Mouse (Mus musculus): ENCODE results near the gene Cntn2. TPM values are rescaled to one million over a fixed set of nuclear protein-coding genes. Genes with fewer than 3 reads are reported as not detected.

Gene Cntn2
- 0.06 and 0.18 TPM in 2 replicates for polyA plus RNA-seq (2015; fragmentation: Nextera tagmentation; extraction: Ambion mirVana)

DNA sequence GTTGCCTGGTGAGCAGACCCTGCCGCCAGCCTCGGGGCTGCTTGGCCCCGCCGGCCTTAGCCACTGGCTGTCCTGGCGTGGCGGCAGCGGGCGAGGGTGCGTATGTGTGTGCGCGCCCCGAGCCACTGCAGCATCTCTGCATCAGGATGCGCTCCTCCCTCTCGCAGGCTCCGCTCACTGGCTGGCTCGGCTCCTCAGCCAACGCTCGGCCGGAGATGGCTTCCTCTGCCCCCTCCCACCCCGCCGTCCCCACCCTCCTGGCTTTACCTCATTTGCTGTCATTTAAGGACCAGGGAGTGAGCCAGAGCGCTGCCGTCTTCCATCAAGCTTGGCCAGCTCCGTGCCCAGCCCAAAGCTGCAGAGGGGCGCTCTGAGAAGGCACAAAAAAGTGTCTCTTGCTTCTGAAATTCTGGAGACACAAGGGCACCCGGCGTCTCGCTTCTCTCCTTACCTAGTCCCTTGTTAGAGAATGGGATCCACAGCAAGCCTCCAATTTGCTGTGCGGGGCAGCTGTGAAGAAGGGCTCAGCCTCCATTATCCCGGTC lies at the start of gene Cntn2:
Cntn2 (minus strand) TSS at position 495 of the 545 bp plus-strand sequence.
- Histone ChIP-seq H3K9ac (ENCODE audit: low read length) (peak within 1 kb of the TSS; percentile 31), H3K4me1 (ENCODE audit: control insufficient read depth, insufficient read depth, low read length) (peaks cover 16% of the 10 kb centered on the region), H3K4me3 (replicated peaks; ENCODE audit: low read length) (peak within 1 kb of the TSS; percentile 14; the same call in 1 of the 2 replicates), H3K4me2 (ENCODE audit: low read depth, low read length) (peak within 1 kb of the TSS; percentile 43; the same call in 1 of the 2 replicates), H3K36me3 (ENCODE audit: control insufficient read depth, insufficient read depth, low read length) (no peaks in the 10 kb centered on the region), H3K27ac (ENCODE audit: low read length) (no peak within 1 kb of the TSS), H3K27me3 (ENCODE audit: control insufficient read depth, insufficient read depth, low read length) (peaks cover 24% of the 10 kb centered on the region), H3K9me3 (replicated peaks; ENCODE audit: control insufficient read depth, low read length) (no peaks in the 10 kb centered on the region)
- no peak; the same call in 1 of the 2 replicates for ATAC-seq (ENCODE audit: insufficient read depth, low FRiP score)
- 2% methylated on average over 28 of the region's 30 CpGs for whole genome bisulfite sequencing

GRCm38 (mm10) chr1:132592145-132592544 lies 49.1 kb upstream of the Cntn2 start:
- Histone ChIP-seq H3K4me3 (replicated peaks; ENCODE audit: low read length) (no peak overlapping the region), H3K4me1 (ENCODE audit: control insufficient read depth, insufficient read depth, low read length) (no peaks in the 10 kb centered on the region), H3K27ac (ENCODE audit: low read length) (no peak overlapping the region), H3K27me3 (ENCODE audit: control insufficient read depth, insufficient read depth, low read length) (no peaks in the 10 kb centered on the region), H3K36me3 (ENCODE audit: control insufficient read depth, insufficient read depth, low read length) (no peaks in the 10 kb centered on the region), H3K9me3 (replicated peaks; ENCODE audit: control insufficient read depth, low read length) (no peaks in the 10 kb centered on the region), H3K9ac (ENCODE audit: low read length) (no peak overlapping the region), H3K4me2 (ENCODE audit: low read depth, low read length) (no peak overlapping the region)
- WGBS, result 82% methylated on average over 5 of the region's 5 CpGs
- ATAC-seq (ENCODE audit: insufficient read depth, low FRiP score), result no peak

GRCm38 (mm10) chr1:132591399-132591930 lies 48.4 kb upstream of the Cntn2 start:
- H3K9me3 ChIP-seq (replicated peaks; ENCODE audit: control insufficient read depth, low read length), result no peaks in the 10 kb centered on the region
- H3K4me2 ChIP-seq (ENCODE audit: low read depth, low read length), result no peak overlapping the region
- no peaks in the 10 kb centered on the region for H3K27me3 ChIP-seq (ENCODE audit: control insufficient read depth, insufficient read depth, low read length)
- H3K27ac ChIP-seq (ENCODE audit: low read length), result no peak overlapping the region
- 0 out of 2 replicates have a peak, but pooled peaks cover 2% of the 10 kb centered on the region for H3K4me1 ChIP-seq (ENCODE audit: control insufficient read depth, insufficient read depth, low read length)
- 77% methylated on average over 11 of the region's 11 CpGs for WGBS
- H3K36me3 ChIP-seq (ENCODE audit: control insufficient read depth, insufficient read depth, low read length), result no peaks in the 10 kb centered on the region
- H3K4me3 ChIP-seq (replicated peaks; ENCODE audit: low read length), result no peak overlapping the region
- H3K9ac ChIP-seq (ENCODE audit: low read length), result no peak overlapping the region
- ATAC-seq (ENCODE audit: insufficient read depth, low FRiP score), result no peak

- peak overlapping the region; percentile 39 for H3K4me2 ChIP-seq (ENCODE audit: low read depth, low read length)
Measured at GRCm38 (mm10) chr1:132586679-132587201, 43.7 kb upstream of the Cntn2 start.

GRCm38 (mm10) chr1:132585376-132585775 lies 42.3 kb upstream of the Cntn2 start:
- H3K27ac ChIP-seq (ENCODE audit: low read length), result no peak overlapping the region
- 0 out of 2 replicates have a peak, but pooled peaks cover 6% of the 10 kb centered on the region for H3K4me1 ChIP-seq (ENCODE audit: control insufficient read depth, insufficient read depth, low read length)
- no peak overlapping the region for H3K4me3 ChIP-seq (replicated peaks; ENCODE audit: low read length)
- H3K4me2 ChIP-seq (ENCODE audit: low read depth, low read length), result no peak overlapping the region
- whole genome bisulfite sequencing, result 72% methylated on average over 4 of the region's 4 CpGs
- no peak overlapping the region for H3K9ac ChIP-seq (ENCODE audit: low read length)
- no peaks in the 10 kb centered on the region for H3K36me3 ChIP-seq (ENCODE audit: control insufficient read depth, insufficient read depth, low read length)
- H3K9me3 ChIP-seq (replicated peaks; ENCODE audit: control insufficient read depth, low read length), result no peaks in the 10 kb centered on the region
- ATAC-seq (ENCODE audit: insufficient read depth, low FRiP score), result no peak
- no peaks in the 10 kb centered on the region for H3K27me3 ChIP-seq (ENCODE audit: control insufficient read depth, insufficient read depth, low read length)

More at GRCm38 (mm10) chr1:132586679-132587201, 43.7 kb upstream of the Cntn2 start:
- no peak overlapping the region for H3K9ac ChIP-seq (ENCODE audit: low read length)
- H3K27me3 ChIP-seq (ENCODE audit: control insufficient read depth, insufficient read depth, low read length), result no peaks in the 10 kb centered on the region
- H3K36me3 ChIP-seq (ENCODE audit: control insufficient read depth, insufficient read depth, low read length), result no peaks in the 10 kb centered on the region
- 0 out of 2 replicates have a peak, but pooled peaks cover 6% of the 10 kb centered on the region for H3K4me1 ChIP-seq (ENCODE audit: control insufficient read depth, insufficient read depth, low read length)
- 27% methylated on average over 15 of the region's 15 CpGs for WGBS
- no peaks in the 10 kb centered on the region for H3K9me3 ChIP-seq (replicated peaks; ENCODE audit: control insufficient read depth, low read length)
- no peak overlapping the region for H3K4me3 ChIP-seq (replicated peaks; ENCODE audit: low read length)
- ATAC-seq (ENCODE audit: insufficient read depth, low FRiP score), result peak; percentile 84; the same call in 1 of the 2 replicates
- no peak overlapping the region for H3K27ac ChIP-seq (ENCODE audit: low read length)

GRCm38 (mm10) chr1:132582998-132583604 lies 40.0 kb upstream of the Cntn2 start:
- no peak overlapping the region for H3K4me2 ChIP-seq (ENCODE audit: low read depth, low read length)
- H3K9ac ChIP-seq (ENCODE audit: low read length), result no peak overlapping the region
- 0 out of 2 replicates have a peak, but pooled peaks cover 6% of the 10 kb centered on the region for H3K4me1 ChIP-seq (ENCODE audit: control insufficient read depth, insufficient read depth, low read length)
- no peak overlapping the region for H3K4me3 ChIP-seq (replicated peaks; ENCODE audit: low read length)
- no peaks in the 10 kb centered on the region for H3K27me3 ChIP-seq (ENCODE audit: control insufficient read depth, insufficient read depth, low read length)
- WGBS, result 72% methylated on average over 18 of the region's 18 CpGs
- H3K9me3 ChIP-seq (replicated peaks; ENCODE audit: control insufficient read depth, low read length), result no peaks in the 10 kb centered on the region
- no peak for ATAC-seq (ENCODE audit: insufficient read depth, low FRiP score)
- no peaks in the 10 kb centered on the region for H3K36me3 ChIP-seq (ENCODE audit: control insufficient read depth, insufficient read depth, low read length)
- H3K27ac ChIP-seq (ENCODE audit: low read length), result no peak overlapping the region

DNA sequence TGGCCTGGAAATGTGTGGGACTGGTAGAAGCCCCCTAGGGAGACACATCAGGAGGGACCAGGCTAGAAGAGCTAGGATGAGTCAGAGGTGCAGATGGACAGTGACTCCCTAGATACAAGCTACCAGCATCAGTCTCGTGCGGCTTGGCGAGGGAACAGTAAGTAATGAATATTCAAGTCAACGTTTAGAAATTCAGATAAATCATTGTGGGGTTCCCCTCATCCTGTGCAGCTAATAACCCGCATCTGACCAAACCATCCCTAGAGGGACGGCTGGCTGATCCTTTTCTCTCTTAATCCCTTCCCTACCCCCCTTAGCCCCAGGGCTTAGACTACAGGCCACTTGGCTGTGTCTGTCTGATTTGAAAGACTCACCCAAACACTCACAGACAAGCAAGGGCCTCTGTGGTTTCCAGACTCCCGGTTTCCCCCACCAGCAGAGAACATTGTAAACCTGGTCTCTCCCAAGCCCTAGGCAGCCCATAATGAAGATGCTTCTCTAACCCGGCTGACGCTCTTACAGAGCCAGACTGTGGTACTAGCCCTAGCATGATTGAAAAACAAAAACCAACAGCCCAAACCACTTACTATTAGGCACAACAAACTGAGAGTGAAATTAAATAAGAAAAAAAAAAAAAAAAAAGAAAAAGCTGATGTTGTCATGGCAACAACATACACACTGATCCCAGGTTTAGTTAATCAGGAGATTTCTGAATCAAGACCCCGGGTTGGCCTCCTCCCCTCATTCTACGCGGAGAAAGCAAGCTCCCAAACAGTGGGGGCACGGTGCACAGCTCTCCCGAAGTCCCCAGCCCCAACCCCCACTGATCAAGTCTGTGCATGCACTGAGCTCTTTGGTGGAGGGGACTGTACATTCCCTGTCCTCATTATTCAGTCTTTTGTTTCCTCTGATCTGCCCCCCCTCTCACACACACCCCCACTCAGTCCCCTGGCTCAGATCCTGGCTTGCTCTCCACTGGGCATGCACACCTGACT lies 39.1 kb upstream of the Cntn2 start:
- WGBS, result 48% methylated on average over 14 of the region's 14 CpGs
- Histone ChIP-seq H3K4me3 (replicated peaks; ENCODE audit: low read length) (no peak overlapping the region), H3K27me3 (ENCODE audit: control insufficient read depth, insufficient read depth, low read length) (no peaks in the 10 kb centered on the region), H3K4me2 (ENCODE audit: low read depth, low read length) (no peak overlapping the region), H3K9me3 (replicated peaks; ENCODE audit: control insufficient read depth, low read length) (no peaks in the 10 kb centered on the region), H3K4me1 (ENCODE audit: control insufficient read depth, insufficient read depth, low read length) (0 out of 2 replicates have a peak, but pooled peaks cover 6% of the 10 kb centered on the region), H3K27ac (ENCODE audit: low read length) (no peak overlapping the region), H3K36me3 (ENCODE audit: control insufficient read depth, insufficient read depth, low read length) (no peaks in the 10 kb centered on the region), H3K9ac (ENCODE audit: low read length) (no peak overlapping the region)
- no peak for ATAC-seq (ENCODE audit: insufficient read depth, low FRiP score)

DNA sequence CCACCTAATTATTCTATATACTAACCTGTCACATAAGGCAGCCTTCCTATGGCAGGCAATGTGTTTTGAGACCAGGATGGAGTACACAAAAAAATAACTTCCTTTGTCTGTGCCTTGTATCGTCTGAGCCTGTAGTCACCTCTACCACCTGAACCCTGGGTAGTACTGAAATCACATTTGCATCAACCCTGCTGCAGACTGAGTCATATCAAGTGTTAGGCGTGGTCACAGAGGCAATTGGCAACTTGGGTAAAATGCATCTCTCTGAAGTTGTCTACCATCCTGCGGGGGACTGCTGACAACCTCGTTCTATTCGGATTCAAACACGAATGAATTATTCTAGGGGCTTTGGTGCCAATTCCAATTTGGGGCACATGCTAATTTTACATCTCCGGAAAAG lies 37.0 kb upstream of the Cntn2 start:
- Histone ChIP-seq H3K4me1 (ENCODE audit: control insufficient read depth, insufficient read depth, low read length) (0 out of 2 replicates have a peak, but pooled peaks cover 3% of the 10 kb centered on the region), H3K36me3 (ENCODE audit: control insufficient read depth, insufficient read depth, low read length) (no peaks in the 10 kb centered on the region), H3K9ac (ENCODE audit: low read length) (no peak overlapping the region), H3K9me3 (replicated peaks; ENCODE audit: control insufficient read depth, low read length) (no peaks in the 10 kb centered on the region), H3K4me2 (ENCODE audit: low read depth, low read length) (no peak overlapping the region), H3K27ac (ENCODE audit: low read length) (no peak overlapping the region), H3K4me3 (replicated peaks; ENCODE audit: low read length) (no peak overlapping the region), H3K27me3 (ENCODE audit: control insufficient read depth, insufficient read depth, low read length) (no peaks in the 10 kb centered on the region)
- 88% methylated on average over 7 of the region's 7 CpGs for WGBS
- no peak for ATAC-seq (ENCODE audit: insufficient read depth, low FRiP score)
